Mouse (Mus musculus): ENCODE data around the gene Ptprk. TPM values are rescaled to one million over a fixed set of nuclear protein-coding genes. Genes with fewer than 3 reads are reported as not detected.

Ptprk gene
- polyA plus RNA-seq, 1 experiment: 3.7 TPM

DNA sequence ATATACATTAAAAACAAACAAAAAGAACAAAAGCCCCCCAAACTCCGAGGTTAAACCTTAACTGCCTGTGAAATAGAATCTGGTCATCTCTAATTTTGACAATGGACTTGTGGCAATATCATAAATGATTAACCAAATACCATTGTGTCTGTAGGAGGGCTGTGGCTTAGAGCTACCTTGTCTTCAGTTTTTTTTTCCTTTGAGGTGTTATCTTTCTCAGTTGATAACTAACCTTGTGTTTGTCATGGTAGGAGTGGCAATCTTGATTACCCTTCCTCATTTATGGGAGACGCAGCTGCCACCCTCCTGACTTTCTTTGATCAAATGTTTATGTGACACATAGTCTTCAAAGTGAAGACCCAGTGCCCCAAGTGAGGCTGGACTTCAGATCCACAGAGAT, 24.3 kb downstream of the Ptprk start:
- H3K4me1 ChIP-seq (ENCODE audit: control insufficient read depth, insufficient read depth, low read length): no peaks in the 10 kb centered on the region
- TF ChIP-seq CTCF (IDR thresholded peaks at IDR 0.05; ENCODE audit: control insufficient read depth, insufficient read depth, low read length) (no peak), POLR2A (IDR thresholded peaks at IDR 0.05; ENCODE audit: borderline replicate concordance, control insufficient read depth, low read depth, low read length) (no peak)
- no peak overlapping the region for H3K27ac ChIP-seq (ENCODE audit: control insufficient read depth, insufficient read depth, low read depth, low read length, poor library complexity)
- H3K4me3 ChIP-seq (replicated peaks; ENCODE audit: control insufficient read depth, low read depth, low read length): no peak overlapping the region
- WGBS: 74% methylated on average over 2 of the region's 2 CpGs

GRCm38 (mm10) chr10:28103406-28103906, 28.8 kb downstream of the Ptprk start:
- H3K27ac ChIP-seq (ENCODE audit: control insufficient read depth, insufficient read depth, low read depth, low read length, poor library complexity): no peak overlapping the region
- TF ChIP-seq CTCF (IDR thresholded peaks at IDR 0.05; ENCODE audit: control insufficient read depth, insufficient read depth, low read length): no peak
- TF ChIP-seq POLR2A (IDR thresholded peaks at IDR 0.05; ENCODE audit: borderline replicate concordance, control insufficient read depth, low read depth, low read length): no peak
- 81% methylated on average over 4 of the region's 4 CpGs for WGBS
- H3K4me3 ChIP-seq (replicated peaks; ENCODE audit: control insufficient read depth, low read depth, low read length): no peak overlapping the region
- H3K4me1 ChIP-seq (ENCODE audit: control insufficient read depth, insufficient read depth, low read length): no peaks in the 10 kb centered on the region

DNA sequence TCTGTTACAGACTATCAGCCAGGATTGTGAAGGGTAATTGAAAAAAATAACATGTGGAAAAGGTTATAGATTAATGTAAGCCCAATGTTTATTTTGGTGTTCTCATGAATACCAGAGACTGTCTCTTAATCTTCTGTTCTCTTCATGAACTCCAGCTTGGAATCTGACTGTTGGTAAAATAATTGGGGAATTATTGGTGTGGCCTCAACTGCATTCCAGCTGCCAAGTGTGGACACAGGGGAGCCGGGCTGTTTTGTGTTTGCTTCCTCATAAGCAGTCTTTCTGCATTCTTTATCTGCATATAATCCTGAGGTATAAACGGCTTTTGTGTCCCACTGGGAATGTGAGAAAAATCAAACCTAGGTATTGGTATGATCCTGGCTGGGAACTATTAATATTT, 29.3 kb downstream of the Ptprk start:
- Histone ChIP-seq H3K4me1 (ENCODE audit: control insufficient read depth, insufficient read depth, low read length) (no peaks in the 10 kb centered on the region), H3K27ac (ENCODE audit: control insufficient read depth, insufficient read depth, low read depth, low read length, poor library complexity) (no peak overlapping the region), H3K4me3 (replicated peaks; ENCODE audit: control insufficient read depth, low read depth, low read length) (no peak overlapping the region)
- TF ChIP-seq CTCF (IDR thresholded peaks at IDR 0.05; ENCODE audit: control insufficient read depth, insufficient read depth, low read length) (no peak), POLR2A (IDR thresholded peaks at IDR 0.05; ENCODE audit: borderline replicate concordance, control insufficient read depth, low read depth, low read length) (no peak)
- WGBS: 68% methylated on average over 2 of the region's 2 CpGs

- TF ChIP-seq CTCF (IDR thresholded peaks at IDR 0.05; ENCODE audit: control insufficient read depth, insufficient read depth, low read length): no peak
- TF ChIP-seq POLR2A (IDR thresholded peaks at IDR 0.05; ENCODE audit: borderline replicate concordance, control insufficient read depth, low read depth, low read length): no peak
- Histone ChIP-seq H3K4me3 (replicated peaks; ENCODE audit: control insufficient read depth, low read depth, low read length) (no peak overlapping the region), H3K27ac (ENCODE audit: control insufficient read depth, insufficient read depth, low read depth, low read length, poor library complexity) (no peak overlapping the region), H3K4me1 (ENCODE audit: control insufficient read depth, insufficient read depth, low read length) (no peaks in the 10 kb centered on the region)
- WGBS: 75% methylated on average over 6 of the region's 6 CpGs
These were observed 30.6 kb downstream of the Ptprk start for GRCm38 (mm10) chr10:28105247-28105646.

- TF ChIP-seq CTCF (IDR thresholded peaks at IDR 0.05; ENCODE audit: control insufficient read depth, insufficient read depth, low read length) (no peak), POLR2A (IDR thresholded peaks at IDR 0.05; ENCODE audit: borderline replicate concordance, control insufficient read depth, low read depth, low read length) (no peak)
- WGBS: 65% methylated on average over 8 of the region's 8 CpGs
- no peaks in the 10 kb centered on the region for H3K4me1 ChIP-seq (ENCODE audit: control insufficient read depth, insufficient read depth, low read length)
These were observed 38.4 kb downstream of the Ptprk start for GRCm38 (mm10) chr10:28112826-28113589.

DNA sequence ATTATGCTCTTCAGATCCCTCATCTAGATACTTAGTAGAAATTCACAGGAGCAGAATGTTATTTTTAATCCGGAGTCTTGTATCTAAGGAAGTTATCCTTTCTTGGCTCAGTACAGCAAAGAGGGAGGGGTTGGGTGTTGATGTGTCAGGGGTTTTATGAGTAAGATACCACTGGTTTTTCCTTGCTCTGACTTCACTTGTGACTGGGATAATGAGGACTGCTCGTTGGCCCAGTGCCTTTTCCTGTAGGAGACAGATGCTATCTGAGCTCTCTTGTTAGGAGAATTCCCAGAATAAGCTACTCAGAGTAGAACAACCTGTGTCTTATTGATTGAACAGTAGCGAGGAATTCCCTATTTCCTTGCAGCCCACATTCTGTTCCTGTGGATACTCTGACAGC, 39.3 kb downstream of the Ptprk start:
- WGBS: 51% methylated on average over 3 of the region's 3 CpGs
- Histone ChIP-seq H3K4me3 (replicated peaks; ENCODE audit: control insufficient read depth, low read depth, low read length) (no peak overlapping the region), H3K4me1 (ENCODE audit: control insufficient read depth, insufficient read depth, low read length) (no peaks in the 10 kb centered on the region), H3K27ac (ENCODE audit: control insufficient read depth, insufficient read depth, low read depth, low read length, poor library complexity) (no peak overlapping the region)
- no peak for TF ChIP-seq POLR2A (IDR thresholded peaks at IDR 0.05; ENCODE audit: borderline replicate concordance, control insufficient read depth, low read depth, low read length)
- TF ChIP-seq CTCF (IDR thresholded peaks at IDR 0.05; ENCODE audit: control insufficient read depth, insufficient read depth, low read length): no peak

More at GRCm38 (mm10) chr10:28112826-28113589, 38.4 kb downstream of the Ptprk start:
- Histone ChIP-seq H3K27ac (ENCODE audit: control insufficient read depth, insufficient read depth, low read depth, low read length, poor library complexity) (no peak overlapping the region), H3K4me3 (replicated peaks; ENCODE audit: control insufficient read depth, low read depth, low read length) (no peak overlapping the region)

DNA sequence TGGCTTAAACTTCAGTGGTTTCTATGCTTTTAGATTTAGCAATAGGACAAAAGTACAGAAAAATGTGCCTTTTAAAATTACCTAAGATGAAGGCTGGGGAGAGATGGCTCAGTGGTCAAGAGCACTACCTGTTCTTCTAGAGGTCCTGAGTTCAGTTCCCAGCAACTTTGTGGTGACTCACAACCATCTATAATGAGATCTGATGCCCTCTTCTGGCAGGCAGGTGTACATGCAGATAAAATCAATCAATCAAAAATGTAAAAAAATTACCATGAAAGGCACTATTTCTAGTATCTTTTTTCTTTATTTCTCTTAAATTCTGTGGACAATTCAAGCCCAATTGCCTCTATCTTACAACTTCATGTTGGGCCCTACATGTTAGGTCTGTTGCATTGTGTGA, 42.4 kb downstream of the Ptprk start:
- no peaks in the 10 kb centered on the region for H3K4me1 ChIP-seq (ENCODE audit: control insufficient read depth, insufficient read depth, low read length)
- H3K27ac ChIP-seq (ENCODE audit: control insufficient read depth, insufficient read depth, low read depth, low read length, poor library complexity): no peak overlapping the region
- no peak overlapping the region for H3K4me3 ChIP-seq (replicated peaks; ENCODE audit: control insufficient read depth, low read depth, low read length)
- TF ChIP-seq POLR2A (IDR thresholded peaks at IDR 0.05; ENCODE audit: borderline replicate concordance, control insufficient read depth, low read depth, low read length): no peak

GRCm38 (mm10) chr10:28118783-28119365, 44.3 kb downstream of the Ptprk start:
- TF ChIP-seq CTCF (IDR thresholded peaks at IDR 0.05; ENCODE audit: control insufficient read depth, insufficient read depth, low read length) (no peak), POLR2A (IDR thresholded peaks at IDR 0.05; ENCODE audit: borderline replicate concordance, control insufficient read depth, low read depth, low read length) (no peak)

More at GRCm38 (mm10) chr10:28118783-28119365, 44.3 kb downstream of the Ptprk start:
- Histone ChIP-seq H3K4me1 (ENCODE audit: control insufficient read depth, insufficient read depth, low read length) (no peaks in the 10 kb centered on the region), H3K4me3 (replicated peaks; ENCODE audit: control insufficient read depth, low read depth, low read length) (no peak overlapping the region), H3K27ac (ENCODE audit: control insufficient read depth, insufficient read depth, low read depth, low read length, poor library complexity) (no peak overlapping the region)
- 80% methylated on average over 6 of the region's 6 CpGs for WGBS

Measured in bone marrow, adult 2 months (tissue).